ENCODE assay signal across 24 mouse cellular contexts in genomic region chr8:43149307-43149706, GRCm38 (mm10). TPM values are rescaled to one million over a fixed set of nuclear protein-coding genes. Genes with fewer than 3 reads are reported as not detected.
"Had no signal": no experiment of that assay in that cellular context is flagged by ENCODE, and none has a peak within 500 bp of the region (broad histone marks: within the 10 kb centered on the region; RNA-seq: fewer than 3 reads in every experiment).

No protein-coding gene starts in this region.

- H3K9ac ChIP-seq: limb, embryonic 13.5 days; liver, embryonic 12.5 days; liver, embryonic 15.5 days; lung, embryonic 15.5 days; midbrain, embryonic 12.5 days; midbrain, embryonic 15.5 days; neural tube, embryonic 13.5 days had no signal

- H3K4me3 ChIP-seq: limb, embryonic 10.5 days; limb, embryonic 13.5 days; liver, embryonic 12.5 days; liver, embryonic 15.5 days; lung, embryonic 15.5 days; midbrain, embryonic 12.5 days; midbrain, embryonic 15.5 days; myocyte; neural tube, embryonic 13.5 days had no signal

- H3K27ac ChIP-seq: limb, embryonic 10.5 days; limb, embryonic 13.5 days; liver, embryonic 12.5 days; liver, embryonic 15.5 days; lung, embryonic 15.5 days; midbrain, embryonic 12.5 days; midbrain, embryonic 15.5 days; neural tube, embryonic 13.5 days had no signal

- H3K9me3 ChIP-seq: limb, embryonic 10.5 days; limb, embryonic 13.5 days; liver, embryonic 12.5 days; liver, embryonic 15.5 days; lung, embryonic 15.5 days; midbrain, embryonic 12.5 days; midbrain, embryonic 15.5 days; neural tube, embryonic 13.5 days had no signal

- DNase-seq: kidney, adult 18-20 months; kidney, adult 9 months; kidney, postnatal 14 days; kidney, postnatal 4 days; liver; lung, adult 18-20 months; lung, postnatal 10 days; lung, postnatal 36 days; retina, postnatal 1 day; right cerebral cortex, postnatal 25 days; spleen, adult 18-20 months; thymus, adult 18-20 months; thymus, postnatal 36 days had no signal

- H3K4me1 ChIP-seq: limb, embryonic 10.5 days; limb, embryonic 13.5 days; liver, embryonic 12.5 days; liver, embryonic 15.5 days; lung, embryonic 15.5 days; midbrain, embryonic 12.5 days; midbrain, embryonic 15.5 days; neural tube, embryonic 13.5 days had no signal

- H3K36me3 ChIP-seq: limb, embryonic 10.5 days; limb, embryonic 13.5 days; liver, embryonic 12.5 days; liver, embryonic 15.5 days; lung, embryonic 15.5 days; midbrain, embryonic 12.5 days; midbrain, embryonic 15.5 days; neural tube, embryonic 13.5 days had no signal

- H3K27me3 ChIP-seq: limb, embryonic 13.5 days; liver, embryonic 12.5 days; liver, embryonic 15.5 days; lung, embryonic 15.5 days; midbrain, embryonic 12.5 days; midbrain, embryonic 15.5 days; neural tube, embryonic 13.5 days had no signal

- H3K4me2 ChIP-seq: limb, embryonic 13.5 days; liver, embryonic 12.5 days; liver, embryonic 15.5 days; lung, embryonic 15.5 days; midbrain, embryonic 12.5 days; midbrain, embryonic 15.5 days; neural tube, embryonic 13.5 days had no signal

- ATAC-seq: liver, embryonic 12.5 days; midbrain, embryonic 15.5 days had no signal

RNA-seq across cellular contexts. Expression of gene Triml1, which starts 8.0 kb away (rescaled TPM):
- polyA plus RNA-seq: kidney, embryonic 16.5 days; limb, embryonic 10.5 days; limb, embryonic 13.5 days; liver, embryonic 12.5 days; liver, embryonic 15.5 days; lung, embryonic 15.5 days; midbrain, embryonic 12.5 days; midbrain, embryonic 15.5 days; myocyte; neural tube, embryonic 13.5 days; stomach, embryonic 16.5 days had no signal

RNA-seq across cellular contexts. Expression of gene Triml2, which starts 31.0 kb away (rescaled TPM):
- polyA plus RNA-seq: kidney, embryonic 16.5 days; limb, embryonic 10.5 days; limb, embryonic 13.5 days; liver, embryonic 12.5 days; liver, embryonic 15.5 days; lung, embryonic 15.5 days; midbrain, embryonic 12.5 days; midbrain, embryonic 15.5 days; myocyte; neural tube, embryonic 13.5 days; stomach, embryonic 16.5 days had no signal
